Mouse (Mus musculus): ENCODE measurements around the gene Olfr655.

Olfr655 gene

GRCm38 (mm10) chr7:104601679-104602078 lies at the start of gene Olfr655:
Olfr655 (minus strand) TSS chr7:104601779.
- no peak for DNase-seq (ENCODE audit: low spot score in 2 of 2)

GRCm38 (mm10) chr7:104646841-104647482 lies 45.4 kb upstream of the Olfr655 start, which contains the start of gene Olfr658:
Olfr658 (minus strand) TSS chr7:104647305.
- peak; percentile 2 to 4 for DNase-seq (ENCODE audit: low spot score in 2 of 2)

GRCm38 (mm10) chr7:104624494-104624893 lies 22.9 kb upstream of the Olfr655 start, which contains the start of gene Olfr657:
Olfr657 (plus strand) TSS chr7:104624794.
- DNase-seq (ENCODE audit: low spot score in 2 of 2): no peak

GRCm38 (mm10) chr7:104613655-104614054 lies 12.1 kb upstream of the Olfr655 start, which contains the start of gene Olfr656:
Olfr656 (plus strand) TSS chr7:104613955.
- no peak for DNase-seq (ENCODE audit: low spot score in 2 of 2)

DNA sequence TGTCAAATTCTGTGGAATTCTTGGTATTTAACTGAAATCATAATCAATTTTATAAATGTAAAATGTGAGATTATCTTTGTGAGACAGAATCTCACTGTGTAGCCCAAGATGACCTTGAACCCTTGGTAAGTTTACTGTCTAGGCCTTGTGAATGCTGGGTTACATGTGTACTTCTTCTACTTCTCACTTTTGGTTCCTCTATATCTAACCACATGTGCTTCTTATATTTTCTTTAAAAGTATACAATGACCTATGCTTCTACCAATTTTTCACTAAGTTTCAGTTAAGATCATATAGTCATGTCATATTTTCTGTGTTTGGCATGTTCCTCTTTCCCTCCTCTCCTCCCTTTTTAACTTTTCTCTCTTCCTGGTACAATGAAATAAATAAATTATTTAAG lies 3.1 kb upstream of the Olfr655 start:
- no peak for DNase-seq (ENCODE audit: low spot score in 2 of 2)

DNA sequence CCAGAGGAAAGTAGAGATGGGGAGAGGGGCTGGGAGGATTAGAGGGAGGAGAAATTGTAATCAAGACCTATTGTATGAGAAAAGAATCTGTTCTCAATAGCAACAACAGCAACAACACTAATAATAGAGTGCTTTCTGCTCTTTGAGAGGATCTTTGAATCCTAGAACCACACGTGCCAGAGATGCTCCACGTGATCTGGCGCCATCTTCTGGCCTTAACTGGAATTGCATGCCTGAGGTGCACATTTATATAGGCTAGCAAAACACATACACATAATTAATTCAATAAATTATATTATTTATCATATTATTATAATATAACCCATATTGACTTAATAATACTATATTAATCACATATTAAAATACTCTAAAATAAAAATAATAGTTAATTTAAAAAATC lies 1.6 kb upstream of the Olfr655 start:
- DNase-seq (ENCODE audit: low spot score in 2 of 2): no peak

DNA sequence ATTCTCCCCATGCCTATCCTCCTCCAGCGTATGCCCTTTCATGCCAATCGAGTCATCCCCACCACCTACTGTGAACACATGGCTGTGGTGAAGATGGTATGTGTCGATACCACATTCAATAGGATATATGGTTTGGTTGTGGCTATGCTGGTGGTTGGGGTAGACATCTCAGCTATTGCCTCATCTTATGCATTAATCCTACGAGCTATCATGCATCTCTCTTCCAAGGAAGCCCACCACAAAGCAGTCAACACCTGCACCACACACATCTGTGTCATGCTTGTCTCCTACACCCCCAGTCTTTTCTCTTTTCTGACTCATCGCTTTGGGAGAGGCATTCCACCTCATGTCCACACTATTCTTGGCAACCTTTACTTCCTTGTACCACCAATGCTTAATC lies 13.3 kb downstream of the Olfr655 start:
- no peak for DNase-seq (ENCODE audit: low spot score in 2 of 2)

GRCm38 (mm10) chr7:104586725-104587124 lies 14.9 kb downstream of the Olfr655 start, which contains the start of gene Olfr654:
Olfr654 (plus strand) TSS chr7:104587025.
- no peak for DNase-seq (ENCODE audit: low spot score in 2 of 2)

DNA sequence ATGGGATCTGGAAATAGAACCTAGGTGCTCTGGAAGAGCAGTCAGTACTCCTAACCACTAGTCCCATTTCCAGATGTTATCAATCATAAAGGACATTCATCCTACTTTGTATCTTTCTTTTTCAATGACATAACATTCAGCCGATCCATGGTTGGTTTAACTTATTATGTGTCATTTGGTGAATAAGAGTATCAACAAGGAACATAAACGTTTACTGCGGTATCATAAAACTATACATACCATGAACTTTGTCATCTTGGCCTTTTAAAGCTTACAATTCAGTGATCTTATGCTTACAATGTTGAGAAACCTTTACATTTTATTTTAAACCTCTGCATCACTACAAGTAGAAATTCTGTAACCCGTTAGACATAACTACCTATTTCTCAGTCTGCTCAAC lies 20.1 kb downstream of the Olfr655 start:
- DNase-seq (ENCODE audit: low spot score in 2 of 2): no peak

DNA sequence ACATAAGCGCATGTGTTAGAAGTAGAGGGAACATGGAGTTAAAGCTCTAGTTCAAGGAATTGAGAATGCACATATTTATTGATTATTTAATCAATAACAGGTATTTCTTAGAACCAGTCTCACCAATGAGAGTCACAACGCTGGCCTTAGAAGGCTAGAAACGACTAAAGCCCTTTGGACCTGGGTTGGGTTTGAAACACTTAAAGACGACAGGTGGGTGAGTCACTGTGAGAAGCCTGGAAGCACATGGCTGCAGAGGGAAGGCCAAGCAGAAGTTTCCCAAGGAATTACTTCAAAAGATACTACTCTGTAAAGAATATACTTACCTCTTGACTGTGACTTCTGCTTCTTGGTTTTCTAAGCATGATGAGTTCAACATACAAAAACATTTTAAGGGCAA lies 20.7 kb downstream of the Olfr655 start:
- no peak for DNase-seq (ENCODE audit: low spot score in 2 of 2)

- DNase-seq (ENCODE audit: low spot score in 2 of 2): no peak
Observed at GRCm38 (mm10) chr7:104577014-104577413, 24.6 kb downstream of the Olfr655 start, which contains the start of gene Olfr653. Olfr653 (plus strand) TSS chr7:104577314.

- no peak for DNase-seq (ENCODE audit: low spot score in 2 of 2)
Observed at GRCm38 (mm10) chr7:104560601-104561000, 41.0 kb downstream of the Olfr655 start, which contains the start of gene Olfr652. Olfr652 (plus strand) TSS chr7:104560901.

GRCm38 (mm10) chr7:104552700-104553099 lies 48.9 kb downstream of the Olfr655 start:
- no peak for DNase-seq (ENCODE audit: low spot score in 2 of 2)

DNA sequence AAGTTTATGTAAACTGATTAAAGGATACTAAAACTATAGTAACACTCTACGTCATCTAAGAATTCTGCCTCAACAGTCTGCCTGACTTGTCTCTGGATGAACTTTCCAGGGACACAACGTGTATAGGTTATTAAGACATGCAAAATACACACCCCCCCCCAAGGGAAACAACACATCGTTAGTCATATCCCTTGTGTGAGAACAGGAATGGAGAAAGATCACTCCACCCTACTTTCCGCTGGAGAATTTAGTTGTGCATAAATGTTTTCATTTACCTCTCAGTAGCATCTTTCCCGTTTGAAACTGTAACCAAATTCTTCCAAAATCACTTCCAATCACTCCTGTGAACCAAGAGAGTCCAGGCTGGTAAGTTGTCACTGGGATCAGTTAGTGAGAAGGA lies 51.7 kb downstream of the Olfr655 start, which contains the start of gene Olfr651:
Gene Olfr651, plus strand, starts transcription at position 301 of the 400 bp plus-strand sequence.
- DNase-seq (ENCODE audit: low spot score in 2 of 2): no peak
